7 mouse cellular contexts compared by ENCODE assay signal in the genomic region with DNA sequence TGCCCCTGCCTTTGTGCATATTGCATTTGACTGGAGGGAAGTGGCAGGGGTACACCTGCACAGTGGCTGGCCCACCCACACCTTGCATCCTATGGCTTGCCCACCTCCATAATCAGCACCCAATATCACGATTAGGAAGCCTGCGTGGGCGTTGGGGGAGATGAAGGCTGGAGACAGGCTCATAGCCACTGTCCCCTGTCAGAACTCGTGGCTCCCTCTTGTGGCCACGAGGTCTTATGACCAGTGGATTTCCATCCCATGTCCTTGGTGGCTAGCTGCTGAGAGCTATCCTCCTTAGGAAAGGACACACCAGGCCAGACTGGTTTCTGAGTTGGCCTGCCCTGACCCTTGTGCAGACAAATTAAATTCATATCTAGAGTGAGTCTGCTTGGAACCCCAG.
DNase-seq lines count a peak whose midpoint lies in the region; TF ChIP-seq lines count a peak whose summit lies in the region.

No protein-coding gene starts in this region.

- intact Hi-C loops in left cerebral cortex, adult 2 months (cut with DNase I): loop anchor here (1.0 to 5.0 kb wide), 4 partner anchors 36 to 255 kb away; no protein-coding TSS in a partner anchor

- WGBS in midbrain, embryonic 10.5 days: 3% methylated on average over 5 of the region's 5 CpGs

- H3K36me3 ChIP-seq in midbrain, embryonic 10.5 days: no peaks in the 10 kb centered on the region

- no peak overlapping the region for H3K27ac ChIP-seq in left cerebral cortex, adult 2 months
- H3K27ac ChIP-seq in midbrain, embryonic 10.5 days (replicated peaks): peak overlapping the region; percentile 88

- H3K27me3 ChIP-seq in midbrain, embryonic 10.5 days (ENCODE audit: low read depth, poor library complexity, severe bottlenecking): no peaks in the 10 kb centered on the region

- peak; percentile 80 for DNase-seq in adipocyte (ENCODE audit: low spot score)
- peak; percentile 91 for DNase-seq in cerebellum, postnatal 10 days
- peak; percentile 59 to 70 for DNase-seq in frontal cortex, postnatal 25 days (ENCODE audit: low spot score in 2 of 2)
- peak; percentile 54 for DNase-seq in hindlimb bud, embryonic 11.5 days (ENCODE audit: extremely low spot score, low read depth, low spot score)
- peak; percentile 77 for DNase-seq in left cerebral cortex, adult 2 months (ENCODE audit: extremely low spot score in 1 of 2, low spot score in 2 of 2)
- DNase-seq in midbrain, embryonic 10.5 days (ENCODE audit: low spot score): peak; percentile 79
- peak; percentile 55 to 62 for DNase-seq in right cerebral cortex, postnatal 36 days (ENCODE audit: low spot score in 2 of 2)

- peaks cover 45% of the 10 kb centered on the region for H3K4me1 ChIP-seq in midbrain, embryonic 10.5 days

- H3K4me3 ChIP-seq in left cerebral cortex, adult 2 months: no peak overlapping the region
- H3K4me3 ChIP-seq in midbrain, embryonic 10.5 days: no peak overlapping the region

- no peaks in the 10 kb centered on the region for H3K9me3 ChIP-seq in midbrain, embryonic 10.5 days (replicated peaks)

- TF ChIP-seq CTCF in left cerebral cortex, adult 2 months (IDR thresholded peaks at IDR 0.05): peak; percentile 89
